Mouse (Mus musculus): Measurements from ENCODE around the gene Klhl26.

- TF ChIP-seq POLR2A (IDR thresholded peaks at IDR 0.05; ENCODE audit: low read depth, low read length), result no peak
- no peak for TF ChIP-seq CTCF (conservative IDR thresholded peaks at IDR 0.05; ENCODE audit: insufficient read depth, insufficient read length, low read depth, low read length)
Measured at GRCm38 (mm10) chr8:70421349-70422104, 55.2 kb downstream of the Klhl26 start.
